ENCODE assay signal across 21 mouse cellular contexts in genomic region chr15:95304102-95304501, GRCm38 (mm10).
DNase-seq lines count a peak whose midpoint lies in the region; ATAC-seq and TF ChIP-seq lines count a peak whose summit lies in the region.
"Had no signal": no experiment of that assay in that cellular context is flagged by ENCODE, and none has a peak within 500 bp of the region (broad histone marks: within the 10 kb centered on the region; RNA-seq: fewer than 3 reads in every experiment).

No protein-coding gene starts in this region.

- peak; percentile 77 for DNase-seq in midbrain, postnatal 0 days (ENCODE audit: low spot score)
- DNase-seq in midbrain, embryonic 10.5 days (ENCODE audit: low spot score) = no peak
- peak; percentile 74 for DNase-seq in cerebellum, adult 9-11 months
- DNase-seq in retina, postnatal 1 day = peak; percentile 44
- DNase-seq in heart, adult 9 months (ENCODE audit: low spot score in 2 of 2) = no peak
- no peak for DNase-seq in adrenal gland, postnatal 10 days
- DNase-seq: adrenal gland, postnatal 36 days; kidney, adult 8-10 months; kidney, postnatal 10 days; lung, adult 18-20 months; lung, postnatal 14 days; thymus, postnatal 25 days had no signal

- H3K36me3 ChIP-seq in forebrain, embryonic 15.5 days = no peaks in the 10 kb centered on the region
- H3K36me3 ChIP-seq in forebrain, embryonic 13.5 days (ENCODE audit: poor library complexity, severe bottlenecking) = no peaks in the 10 kb centered on the region
- no peaks in the 10 kb centered on the region for H3K36me3 ChIP-seq in midbrain, postnatal 0 days (ENCODE audit: insufficient read depth, low read length)
- no peaks in the 10 kb centered on the region for H3K36me3 ChIP-seq in midbrain, embryonic 10.5 days
- H3K36me3 ChIP-seq: embryonic facial prominence, embryonic 10.5 days; hindbrain, embryonic 13.5 days; limb, embryonic 12.5 days; liver, embryonic 12.5 days; midbrain, embryonic 13.5 days; stomach, embryonic 15.5 days had no signal

- H3K4me3 ChIP-seq in forebrain, embryonic 15.5 days = no peak overlapping the region
- H3K4me3 ChIP-seq in forebrain, embryonic 13.5 days = no peak overlapping the region
- no peak overlapping the region for H3K4me3 ChIP-seq in midbrain, postnatal 0 days (ENCODE audit: low read depth, low read length)
- no peak overlapping the region for H3K4me3 ChIP-seq in midbrain, embryonic 10.5 days
- H3K4me3 ChIP-seq: embryonic facial prominence, embryonic 10.5 days; hindbrain, embryonic 13.5 days; limb, embryonic 12.5 days; liver, embryonic 12.5 days; midbrain, embryonic 13.5 days; stomach, embryonic 15.5 days had no signal

- WGBS in forebrain, embryonic 15.5 days = 56% methylated on average over 8 of the region's 8 CpGs
- WGBS in forebrain, embryonic 13.5 days = 69% methylated on average over 8 of the region's 8 CpGs
- WGBS in midbrain, postnatal 0 days = 65% methylated on average over 8 of the region's 8 CpGs
- 78% methylated on average over 8 of the region's 8 CpGs for WGBS in midbrain, embryonic 10.5 days

- H3K27me3 ChIP-seq in forebrain, embryonic 15.5 days = no peaks in the 10 kb centered on the region
- no peaks in the 10 kb centered on the region for H3K27me3 ChIP-seq in forebrain, embryonic 13.5 days
- H3K27me3 ChIP-seq in midbrain, postnatal 0 days (ENCODE audit: insufficient read depth, low read length) = no peaks in the 10 kb centered on the region
- no peaks in the 10 kb centered on the region for H3K27me3 ChIP-seq in midbrain, embryonic 10.5 days (ENCODE audit: low read depth, poor library complexity, severe bottlenecking)
- H3K27me3 ChIP-seq: hindbrain, embryonic 13.5 days; limb, embryonic 12.5 days; liver, embryonic 12.5 days; midbrain, embryonic 13.5 days; stomach, embryonic 15.5 days had no signal

- peak; percentile 66; the same call in 1 of the 2 replicates for ATAC-seq in forebrain, embryonic 15.5 days (replicated peaks)
- no peak for ATAC-seq in forebrain, embryonic 13.5 days
- ATAC-seq in midbrain, postnatal 0 days (ENCODE audit: low FRiP score) = no peak
- ATAC-seq: CD4-positive, CD25-positive, alpha-beta regulatory T cell, adult 4 months; liver, embryonic 12.5 days; midbrain, embryonic 13.5 days had no signal

- no peak for TF ChIP-seq CTCF in midbrain, postnatal 0 days (IDR thresholded peaks at IDR 0.05)

- no peaks in the 10 kb centered on the region for H3K9me3 ChIP-seq in forebrain, embryonic 15.5 days
- H3K9me3 ChIP-seq in forebrain, embryonic 13.5 days (replicated peaks) = no peaks in the 10 kb centered on the region
- H3K9me3 ChIP-seq in midbrain, postnatal 0 days (ENCODE audit: low read length) = no peaks in the 10 kb centered on the region
- H3K9me3 ChIP-seq in midbrain, embryonic 10.5 days (replicated peaks) = no peaks in the 10 kb centered on the region
- H3K9me3 ChIP-seq: embryonic facial prominence, embryonic 10.5 days; hindbrain, embryonic 13.5 days; limb, embryonic 12.5 days; liver, embryonic 12.5 days; midbrain, embryonic 13.5 days; stomach, embryonic 15.5 days had no signal

- no peak overlapping the region for H3K9ac ChIP-seq in forebrain, embryonic 15.5 days (replicated peaks)
- no peak overlapping the region for H3K9ac ChIP-seq in forebrain, embryonic 13.5 days
- no peak overlapping the region for H3K9ac ChIP-seq in midbrain, postnatal 0 days (replicated peaks; ENCODE audit: low read length, poor library complexity, severe bottlenecking)
- H3K9ac ChIP-seq: hindbrain, embryonic 13.5 days; limb, embryonic 12.5 days; liver, embryonic 12.5 days; midbrain, embryonic 13.5 days; stomach, embryonic 15.5 days had no signal

- no peak overlapping the region for H3K27ac ChIP-seq in forebrain, embryonic 15.5 days (replicated peaks)
- H3K27ac ChIP-seq in forebrain, embryonic 13.5 days = no peak overlapping the region
- no peak overlapping the region for H3K27ac ChIP-seq in midbrain, postnatal 0 days (ENCODE audit: low read depth, low read length)
- H3K27ac ChIP-seq in midbrain, embryonic 10.5 days (replicated peaks) = no peak overlapping the region
- H3K27ac ChIP-seq: embryonic facial prominence, embryonic 10.5 days; hindbrain, embryonic 13.5 days; limb, embryonic 12.5 days; liver, embryonic 12.5 days; midbrain, embryonic 13.5 days; stomach, embryonic 15.5 days had no signal

- no peak overlapping the region for H3K4me2 ChIP-seq in forebrain, embryonic 15.5 days (replicated peaks)
- H3K4me2 ChIP-seq in forebrain, embryonic 13.5 days = no peak overlapping the region
- no peak overlapping the region for H3K4me2 ChIP-seq in midbrain, postnatal 0 days (ENCODE audit: low read depth, low read length, poor library complexity, severe bottlenecking)
- H3K4me2 ChIP-seq: hindbrain, embryonic 13.5 days; limb, embryonic 12.5 days; liver, embryonic 12.5 days; midbrain, embryonic 13.5 days; stomach, embryonic 15.5 days had no signal

- H3K4me1 ChIP-seq in forebrain, embryonic 15.5 days = no peaks in the 10 kb centered on the region
- H3K4me1 ChIP-seq in forebrain, embryonic 13.5 days = no peaks in the 10 kb centered on the region
- H3K4me1 ChIP-seq in midbrain, postnatal 0 days (ENCODE audit: insufficient read depth, low read length) = no peaks in the 10 kb centered on the region
- no peaks in the 10 kb centered on the region for H3K4me1 ChIP-seq in midbrain, embryonic 10.5 days
- H3K4me1 ChIP-seq: embryonic facial prominence, embryonic 10.5 days; limb, embryonic 12.5 days; liver, embryonic 12.5 days; midbrain, embryonic 13.5 days; stomach, embryonic 15.5 days had no signal

Comparison
In these comparisons a context has a peak if more than half of its experiments do, and no peak if none do; other contexts are left out.
1. DNase-seq: peak in midbrain, postnatal 0 days (single experiment), cerebellum, adult 9-11 months (single experiment) and retina, postnatal 1 day (single experiment); none in midbrain, embryonic 10.5 days (single experiment), heart, adult 9 months (0 of 2) and adrenal gland, postnatal 10 days (single experiment).